Comparison of ENCODE assay signal across 11 mouse cellular contexts in the genomic region with DNA sequence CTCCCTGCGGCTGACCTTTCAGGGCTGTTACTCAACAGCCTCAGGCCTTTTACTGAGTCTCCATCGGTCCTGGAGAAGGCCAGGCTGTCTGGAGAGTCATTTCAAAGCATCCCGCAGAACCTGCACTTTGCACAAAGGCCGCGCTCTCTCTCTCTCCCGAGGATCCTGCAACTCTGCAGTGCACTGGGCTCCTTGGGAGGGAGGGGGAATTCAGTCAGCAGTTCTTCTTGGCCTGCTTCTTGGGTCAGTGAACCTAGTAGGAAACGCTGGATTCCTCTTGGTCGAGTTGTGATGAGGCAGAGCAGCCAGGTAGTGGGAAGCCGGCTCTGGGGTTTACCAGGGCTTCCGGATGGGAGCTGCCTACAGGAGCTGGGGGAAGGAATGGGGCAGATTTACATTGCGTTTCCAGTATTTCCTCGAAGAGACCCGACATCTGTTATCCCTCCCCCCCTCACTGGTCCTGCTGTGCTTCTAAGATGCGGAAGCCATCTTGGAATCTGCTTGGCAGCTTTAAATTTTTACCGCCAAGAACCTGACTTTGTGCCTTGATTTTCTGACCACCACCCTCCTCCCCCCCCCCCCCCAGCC. TPM values are rescaled to one million over a fixed set of nuclear protein-coding genes. Genes with fewer than 3 reads are reported as not detected.
DNase-seq lines count a peak whose midpoint lies in the region; ATAC-seq and TF ChIP-seq lines count a peak whose summit lies in the region.
"Had no signal": no experiment of that assay in that cellular context is flagged by ENCODE, and none has a peak within 500 bp of the region (broad histone marks: within the 10 kb centered on the region; RNA-seq: fewer than 3 reads in every experiment).

No protein-coding gene starts in this region.

- no peaks in the 10 kb centered on the region for H3K27me3 ChIP-seq in ES-Bruce4 (ENCODE audit: control insufficient read depth, insufficient read depth, low read length, poor library complexity, severe bottlenecking)
- no peaks in the 10 kb centered on the region for H3K27me3 ChIP-seq in embryonic facial prominence, embryonic 11.5 days (ENCODE audit: control insufficient read depth, insufficient read depth, low read length)
- H3K27me3 ChIP-seq in hindbrain, postnatal 0 days (ENCODE audit: insufficient read depth, low read length), result no peaks in the 10 kb centered on the region
- H3K27me3 ChIP-seq in midbrain, embryonic 10.5 days (ENCODE audit: low read depth, poor library complexity, severe bottlenecking), result no peaks in the 10 kb centered on the region

- DNase-seq in embryonic facial prominence, embryonic 11.5 days (ENCODE audit: low spot score), result peak; percentile 60
- DNase-seq in hindbrain, postnatal 0 days (ENCODE audit: low spot score), result peak; percentile 59
- peak; percentile 42 for DNase-seq in midbrain, embryonic 10.5 days (ENCODE audit: low spot score)
- DNase-seq in frontal cortex, postnatal 25 days (ENCODE audit: low spot score in 2 of 2), result no peak
- DNase-seq in gastrocnemius, postnatal 25 days, result no peak
- no peak for DNase-seq in layer of hippocampus, adult 9-11 months
- no peak for DNase-seq in right cerebral cortex, postnatal 4 days
- DNase-seq: lung, postnatal 10 days; right cerebral cortex, postnatal 25 days had no signal

- peak overlapping the region; percentile 11; the same call in 1 of the 2 replicates for H3K4me2 ChIP-seq in embryonic facial prominence, embryonic 11.5 days (ENCODE audit: low read depth, low read length)
- 0 out of 2 replicates have a peak overlapping the region, but pooled peaks have one; percentile 16 for H3K4me2 ChIP-seq in hindbrain, postnatal 0 days (ENCODE audit: low read depth, low read length)

- H3K27ac ChIP-seq in ES-Bruce4 (ENCODE audit: insufficient read depth, low read length), result peak overlapping the region; percentile 71
- H3K27ac ChIP-seq in embryonic facial prominence, embryonic 11.5 days (replicated peaks; ENCODE audit: low read depth, low read length), result peak overlapping the region; percentile 57
- peak overlapping the region; percentile 51; the same call in 1 of the 2 replicates for H3K27ac ChIP-seq in hindbrain, postnatal 0 days
- H3K27ac ChIP-seq in midbrain, embryonic 10.5 days (replicated peaks), result peak overlapping the region; percentile 62

- TF ChIP-seq EP300 in ES-Bruce4 (IDR thresholded peaks at IDR 0.05; ENCODE audit: insufficient read depth, low read depth, low read length), result 0 out of 2 replicates have a peak, but pooled peaks have one; percentile 13

- peak overlapping the region; percentile 6 for H3K9ac ChIP-seq in ES-Bruce4 (ENCODE audit: low read depth, poor library complexity, severe bottlenecking)
- H3K9ac ChIP-seq in embryonic facial prominence, embryonic 11.5 days (replicated peaks; ENCODE audit: low read length), result peak overlapping the region; percentile 46
- no peak overlapping the region for H3K9ac ChIP-seq in hindbrain, postnatal 0 days (replicated peaks; ENCODE audit: low read length)

- peaks cover 8% of the 10 kb centered on the region for H3K4me1 ChIP-seq in ES-Bruce4 (ENCODE audit: control insufficient read depth, insufficient read depth, low read length)
- no peaks in the 10 kb centered on the region; the same call in 1 of the 2 replicates for H3K4me1 ChIP-seq in embryonic facial prominence, embryonic 11.5 days (ENCODE audit: control insufficient read depth, insufficient read depth, low read length)
- no peaks in the 10 kb centered on the region for H3K4me1 ChIP-seq in hindbrain, postnatal 0 days (ENCODE audit: insufficient read depth, low read length)
- H3K4me1 ChIP-seq in midbrain, embryonic 10.5 days, result peaks cover 21% of the 10 kb centered on the region

- peak; percentile 26; the same call in 1 of the 2 replicates for ATAC-seq in embryonic facial prominence, embryonic 11.5 days (replicated peaks; ENCODE audit: insufficient number of reproducible peaks, low FRiP score, low TSS enrichment, low read depth)
- peak; percentile 70 for ATAC-seq in hindbrain, postnatal 0 days

- H3K4me3 ChIP-seq in ES-Bruce4 (ENCODE audit: low read depth, low read length), result peak overlapping the region; percentile 19
- no peak overlapping the region for H3K4me3 ChIP-seq in embryonic facial prominence, embryonic 11.5 days (ENCODE audit: low read depth, low read length)
- no peak overlapping the region for H3K4me3 ChIP-seq in hindbrain, postnatal 0 days (ENCODE audit: low read length)
- H3K4me3 ChIP-seq in midbrain, embryonic 10.5 days, result no peak overlapping the region

- H3K36me3 ChIP-seq in ES-Bruce4 (ENCODE audit: control insufficient read depth, insufficient read depth, low read length, poor library complexity, severe bottlenecking), result no peaks in the 10 kb centered on the region
- H3K36me3 ChIP-seq in embryonic facial prominence, embryonic 11.5 days (replicated peaks; ENCODE audit: control insufficient read depth, insufficient read depth, low read depth, low read length), result no peaks in the 10 kb centered on the region
- H3K36me3 ChIP-seq in hindbrain, postnatal 0 days (ENCODE audit: insufficient read depth, low read length), result no peaks in the 10 kb centered on the region
- H3K36me3 ChIP-seq in midbrain, embryonic 10.5 days, result no peaks in the 10 kb centered on the region

- no peaks in the 10 kb centered on the region for H3K9me3 ChIP-seq in ES-Bruce4 (replicated peaks; ENCODE audit: control insufficient read depth, insufficient read depth, low read length, poor library complexity, severe bottlenecking)
- H3K9me3 ChIP-seq in embryonic facial prominence, embryonic 11.5 days (replicated peaks; ENCODE audit: control insufficient read depth, low read length), result no peaks in the 10 kb centered on the region
- H3K9me3 ChIP-seq in hindbrain, postnatal 0 days (ENCODE audit: low read length), result no peaks in the 10 kb centered on the region
- H3K9me3 ChIP-seq in midbrain, embryonic 10.5 days (replicated peaks), result no peaks in the 10 kb centered on the region

- TF ChIP-seq POLR2A in ES-Bruce4 (IDR thresholded peaks at IDR 0.05; ENCODE audit: insufficient read depth, low read length), result no peak

- WGBS in embryonic facial prominence, embryonic 11.5 days, result 20% methylated on average over 15 of the region's 15 CpGs
- 26% methylated on average over 15 of the region's 15 CpGs for WGBS in hindbrain, postnatal 0 days
- WGBS in midbrain, embryonic 10.5 days, result 37% methylated on average over 15 of the region's 15 CpGs

- TF ChIP-seq CTCF in ES-Bruce4 (IDR thresholded peaks at IDR 0.05; ENCODE audit: low read depth, low read length), result no peak
- TF ChIP-seq CTCF in hindbrain, postnatal 0 days (IDR thresholded peaks at IDR 0.05; ENCODE audit: low read depth), result no peak

RNA-seq across cellular contexts. Expression of gene Sowahb, which starts 56.0 kb away (rescaled TPM):
- polyA plus RNA-seq in ES-Bruce4 (2011; ENCODE audit: insufficient read depth, insufficient read length, low read depth, missing spikeins), result 5.3 and 6.5 TPM in 2 replicates
- 0.45 and 0.66 TPM in 2 replicates for polyA plus RNA-seq in embryonic facial prominence, embryonic 11.5 days (2014; fragmentation: Nextera tagmentation; extraction: Ambion mirVana)
- total RNA-seq in hindbrain, postnatal 0 days (2014; rRNA removed), result 0.10 and 0.25 TPM in 2 replicates
- 0.04 and 0.08 TPM in 2 replicates for polyA plus RNA-seq in hindbrain, postnatal 0 days (2015; fragmentation: Nextera tagmentation; extraction: Ambion mirVana)
- polyA plus RNA-seq in midbrain, embryonic 10.5 days (2016; fragmentation: Nextera tagmentation; extraction: Ambion mirVana), result 0.12 and 0.26 TPM in 2 replicates
- not detected for total RNA-seq in gastrocnemius, postnatal 25 days (2021)
- total RNA-seq: MEL had no signal

Comparison
In these comparisons a context has a peak if more than half of its experiments do, and no peak if none do; other contexts are left out.
1. DNase-seq: peak in embryonic facial prominence, embryonic 11.5 days (single experiment), hindbrain, postnatal 0 days (single experiment) and midbrain, embryonic 10.5 days (single experiment); none in frontal cortex, postnatal 25 days (0 of 2), gastrocnemius, postnatal 25 days (single experiment), layer of hippocampus, adult 9-11 months (single experiment) and right cerebral cortex, postnatal 4 days (single experiment).
2. Peak in every context shown above with its lines, with median percentiles within 50 percentile points of each other: H3K27ac ChIP-seq.